Mouse (Mus musculus) frontal cortex, postnatal 14 days (tissue): ENCODE measurements around the gene Rftn1.

Source experiments
- DNase-seq, 2 experiments: peaks; one replicate each; pipeline ENCODE4 v3.0.0; 2022; ENCODE audit warnings: low spot score in 2 of 2

Rftn1 gene

DNA sequence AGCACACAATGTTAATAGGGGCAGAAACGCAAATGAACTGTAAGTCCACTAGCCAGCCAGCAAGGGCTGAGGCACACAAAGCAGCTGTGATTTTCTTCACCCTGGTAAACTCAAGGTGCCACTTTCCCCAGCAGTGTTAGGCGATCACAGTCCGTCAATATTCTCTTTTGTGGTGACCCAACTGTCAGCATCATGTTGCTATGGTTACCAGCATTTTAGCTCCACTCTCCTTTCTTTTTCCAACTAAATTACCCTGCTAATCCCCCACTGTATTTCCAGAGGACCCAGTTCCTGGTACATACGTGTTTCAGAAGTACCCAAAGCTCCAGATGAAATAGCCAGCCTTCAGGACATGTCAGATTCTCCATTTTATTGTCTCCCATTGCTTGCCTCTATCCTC lies 169.1 kb downstream of the Rftn1 start:
- no peak for DNase-seq

GRCm38 (mm10) chr17:50020211-50021001 lies 170.1 kb downstream of the Rftn1 start:
- DNase-seq, result no peak

GRCm38 (mm10) chr17:50019819-50020210 lies 170.7 kb downstream of the Rftn1 start:
- no peak for DNase-seq

DNA sequence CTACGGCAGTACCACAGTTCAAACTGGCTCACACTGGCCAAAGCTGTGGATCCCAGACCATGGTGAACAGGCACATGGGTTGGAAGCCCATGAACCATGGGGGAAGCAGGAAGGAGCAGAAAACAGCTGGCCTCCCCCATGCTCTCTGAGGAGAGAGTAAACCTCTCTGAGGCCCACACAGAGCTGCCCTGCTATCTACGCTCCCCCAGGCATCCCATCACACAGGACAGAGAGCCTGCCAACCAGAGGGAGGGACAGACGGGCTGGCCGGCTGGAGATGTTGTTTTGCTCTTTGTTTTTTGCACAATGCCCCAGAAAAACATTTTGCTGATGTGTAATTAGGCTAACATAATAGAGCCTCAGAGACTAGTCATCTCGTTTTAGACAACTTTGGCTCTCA lies 171.4 kb downstream of the Rftn1 start:
- no peak for DNase-seq

- no peak for DNase-seq
These were observed 175.8 kb downstream of the Rftn1 start for GRCm38 (mm10) chr17:50014708-50015107.

- no peak for DNase-seq
These were observed 176.6 kb downstream of the Rftn1 start for GRCm38 (mm10) chr17:50013848-50014247.

DNA sequence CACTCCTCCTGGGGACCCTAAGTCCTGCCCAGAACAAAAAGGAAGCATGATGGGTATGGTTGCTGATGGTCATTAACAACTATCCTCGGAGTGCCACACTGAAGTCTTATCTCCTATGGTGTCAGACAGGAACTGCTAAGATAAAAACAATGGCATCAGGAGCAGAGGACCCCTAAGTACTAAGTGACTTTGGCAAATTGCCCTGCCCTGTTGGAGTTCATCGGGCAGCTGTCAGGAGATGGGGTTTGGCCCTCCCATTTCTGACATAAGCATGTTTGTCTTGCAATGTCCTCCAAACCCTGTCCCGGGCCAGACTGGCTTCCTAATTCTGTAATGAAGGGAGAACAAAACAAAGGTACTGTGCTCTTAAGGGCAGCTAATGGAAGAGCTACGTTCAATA lies 180.4 kb downstream of the Rftn1 start:
- no peak for DNase-seq

- peak; percentile 18 to 39 for DNase-seq
These were observed 183.6 kb downstream of the Rftn1 start for GRCm38 (mm10) chr17:50006721-50007351.

DNA sequence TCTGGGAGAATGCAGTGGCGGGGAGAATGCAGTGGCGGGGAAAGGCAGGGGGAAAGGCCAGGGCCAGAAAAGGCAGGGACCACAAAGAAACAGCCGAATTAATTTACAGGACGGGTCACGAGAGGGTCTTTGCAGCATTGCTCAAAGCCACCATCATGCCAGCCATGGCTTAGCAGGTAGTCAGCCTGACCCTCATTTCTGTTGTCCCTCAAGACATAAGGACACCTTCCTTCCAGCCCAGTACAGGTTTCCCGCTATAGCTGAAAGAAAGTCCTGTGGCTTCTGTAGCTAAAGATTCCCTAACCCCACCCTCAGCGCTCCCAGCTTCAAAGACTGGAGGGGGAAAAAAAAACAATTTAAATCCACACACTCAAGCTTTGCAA lies 184.1 kb downstream of the Rftn1 start:
- DNase-seq, result no peak

GRCm38 (mm10) chr17:50003156-50003555 lies 187.3 kb downstream of the Rftn1 start:
- DNase-seq, result no peak

DNA sequence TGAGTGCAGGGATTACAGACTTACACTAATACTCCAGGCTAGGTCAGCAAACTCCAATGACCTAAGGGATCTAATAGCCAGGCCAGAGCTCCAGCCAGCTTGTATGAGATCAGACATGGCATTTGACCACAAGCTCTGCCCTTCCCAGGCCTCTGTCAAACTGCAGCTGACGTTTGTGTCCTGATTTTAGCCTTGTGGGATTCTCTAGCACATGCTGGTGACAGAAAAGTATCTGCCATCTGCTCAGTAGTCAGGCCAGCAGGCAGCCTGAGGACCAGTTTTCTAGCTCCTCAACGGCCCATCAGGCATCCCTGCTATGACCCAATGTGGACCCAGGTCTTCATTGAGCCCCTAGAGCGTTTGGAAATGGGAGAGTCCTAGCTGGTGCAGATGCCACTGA lies 188.3 kb downstream of the Rftn1 start:
- DNase-seq, result no peak

DNA sequence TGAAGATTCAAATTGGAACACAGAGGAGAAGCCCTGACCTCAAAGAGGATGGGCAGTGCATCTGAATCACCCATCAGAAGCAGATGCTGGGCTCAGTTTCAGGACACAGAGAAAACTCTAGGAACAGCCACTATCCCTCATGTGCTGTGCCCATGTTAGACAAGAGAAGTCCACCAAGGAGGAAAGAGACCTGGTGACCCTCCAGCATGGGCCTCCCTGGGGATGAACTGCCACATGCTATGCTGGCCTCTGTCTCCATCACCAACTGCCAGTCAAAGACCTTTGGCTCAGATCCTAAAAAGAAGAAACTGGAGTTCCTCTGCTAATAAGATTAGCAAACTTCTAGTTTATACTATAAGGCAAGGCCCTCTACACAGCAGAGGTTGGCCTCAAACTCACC lies 188.7 kb downstream of the Rftn1 start:
- DNase-seq, result no peak

GRCm38 (mm10) chr17:50000580-50000979 lies 189.9 kb downstream of the Rftn1 start:
- DNase-seq, result no peak

- no peak for DNase-seq
These were observed 193.8 kb downstream of the Rftn1 start for GRCm38 (mm10) chr17:49996626-49997152.

GRCm38 (mm10) chr17:49996097-49996496 lies 194.4 kb downstream of the Rftn1 start:
- no peak for DNase-seq

GRCm38 (mm10) chr17:49995226-49995625 lies 195.2 kb downstream of the Rftn1 start:
- DNase-seq, result no peak

DNA sequence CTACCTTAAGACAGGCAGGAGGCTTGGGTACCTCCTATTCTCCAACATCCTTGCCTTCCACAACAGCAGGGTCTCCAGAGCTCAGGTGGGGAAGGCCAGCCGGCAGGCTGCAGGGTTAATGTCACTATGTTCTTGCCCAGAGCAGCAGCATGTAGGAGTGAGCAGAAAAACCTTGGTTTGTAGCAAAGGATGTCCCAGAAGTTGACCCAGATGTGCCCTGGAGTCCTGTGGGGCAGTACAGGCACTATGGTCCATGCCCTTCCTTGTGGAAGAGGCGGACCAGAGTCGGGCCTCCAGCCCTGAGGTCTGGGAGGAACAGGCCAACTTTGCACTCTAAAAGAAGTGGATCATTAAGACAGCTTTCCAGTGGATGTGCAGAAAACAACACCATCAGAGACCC lies 196.8 kb downstream of the Rftn1 start:
- no peak for DNase-seq

DNA sequence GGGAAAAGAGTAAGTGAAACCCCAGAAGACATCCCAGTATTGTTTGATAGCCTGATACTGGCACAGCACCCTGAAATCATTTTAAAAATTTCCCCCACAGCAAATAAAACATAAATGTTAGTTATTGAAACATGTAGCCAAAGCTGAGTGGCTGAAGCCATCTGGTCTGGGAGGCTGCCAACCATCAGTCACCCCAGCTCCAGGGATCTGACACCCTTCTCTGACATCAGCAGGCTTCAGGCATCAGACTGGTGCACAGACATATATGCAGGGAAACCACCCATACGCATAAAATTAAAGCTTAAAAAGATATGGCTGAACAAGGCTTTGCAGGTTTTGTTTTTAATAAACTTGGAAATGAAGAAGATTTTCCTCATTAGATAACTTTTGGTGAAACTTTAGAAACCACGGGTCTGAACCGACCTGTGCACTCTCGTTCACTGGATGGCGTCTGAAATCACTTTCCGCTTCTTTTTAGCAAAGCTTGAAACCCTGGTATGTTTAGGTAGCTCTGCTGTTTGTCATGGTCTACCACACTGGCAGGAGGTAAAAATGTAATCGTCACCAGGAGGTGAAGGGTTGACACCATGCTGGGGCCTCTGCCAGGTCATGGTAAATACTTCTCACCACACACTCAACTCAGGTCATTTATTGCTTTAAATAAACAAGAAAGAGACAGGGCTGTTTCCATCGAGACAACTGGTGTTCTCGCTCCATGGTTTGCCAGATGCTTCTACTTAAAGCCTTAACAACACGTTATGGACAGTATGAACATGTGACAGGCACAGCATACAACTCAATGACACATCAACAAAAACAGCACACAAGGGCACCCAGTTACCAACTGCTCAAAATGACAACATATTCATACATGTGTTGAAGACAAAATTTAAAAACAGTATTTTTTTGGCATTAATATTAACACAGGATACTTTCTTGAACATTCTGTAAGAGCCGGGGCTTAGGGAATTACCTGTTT lies 197.6 kb downstream of the Rftn1 start:
- no peak for DNase-seq

DNA sequence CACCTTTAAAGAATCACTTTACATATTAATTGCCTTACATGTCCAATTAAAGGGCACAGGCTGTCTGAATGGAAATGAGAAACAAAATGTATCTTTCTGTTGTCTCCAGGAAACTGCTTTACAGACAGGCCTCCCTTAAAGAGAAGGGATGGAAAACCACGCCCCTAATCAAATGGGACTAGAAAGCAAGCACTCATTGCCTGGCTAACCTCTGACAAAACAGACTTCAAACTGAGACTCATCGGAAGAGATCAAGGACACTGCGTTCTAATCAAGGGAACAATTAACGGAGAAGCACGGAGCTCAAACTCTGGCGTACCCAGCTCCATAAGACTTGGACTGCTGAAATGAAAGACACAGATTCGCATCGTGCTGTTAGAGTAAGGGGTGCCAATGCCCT lies 200.9 kb downstream of the Rftn1 start:
- no peak for DNase-seq

- DNase-seq, result no peak
These were observed 203.4 kb downstream of the Rftn1 start for GRCm38 (mm10) chr17:49987095-49987494.

DNA sequence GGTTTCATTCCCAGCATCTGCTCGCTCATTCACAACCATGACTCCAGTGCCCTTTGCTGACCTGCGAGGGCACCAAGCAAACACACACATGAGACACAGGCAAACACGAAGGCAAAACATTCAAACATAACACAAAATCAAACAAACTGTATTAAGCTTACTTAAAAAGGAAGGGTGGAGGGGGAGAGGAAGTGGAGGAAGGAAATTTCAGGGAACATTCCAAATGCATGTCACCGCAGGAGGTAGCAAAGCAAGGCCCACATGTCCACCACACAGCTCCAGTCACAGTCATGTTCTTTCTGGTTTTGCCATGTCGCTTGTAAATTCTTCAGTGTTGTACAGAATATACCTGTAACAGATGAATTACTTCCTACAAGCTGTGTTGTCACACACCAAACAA lies 207.0 kb downstream of the Rftn1 start:
- no peak for DNase-seq
